Mouse (Mus musculus) thymus, adult 2 months (tissue): ENCODE measurements around the gene Iqch.

Experiments
- CTCF ChIP-seq: fragments of 200-500 bp; IDR thresholded peaks from 2 replicates; pipeline ENCODE4 v1.5.1; 2012; ENCODE audit warnings: mild to moderate bottlenecking, control low read depth, low read length, moderate library complexity, borderline replicate concordance; ENCODE audit not compliant: control insufficient read depth, poor library complexity, insufficient read depth; ENCODE audit errors: extremely low read depth
- POLR2A ChIP-seq: fragments of 200-500 bp; IDR thresholded peaks from 2 replicates; pipeline ENCODE4 v1.6.1; 2012; ENCODE audit warnings: mild to moderate bottlenecking, low read length, control low read depth, moderate library complexity; ENCODE audit not compliant: control insufficient read depth, poor library complexity, insufficient read depth; ENCODE audit errors: extremely low read depth

GRCm38 (mm10) chr9:63561931-63562330 lies 40.4 kb downstream of the Iqch start:
- TF ChIP-seq POLR2A (no peak), CTCF (no peak)
